Mouse (Mus musculus) myocyte (in vitro differentiated cells): ENCODE measurements at regions not wholly inside any gene's neighbourhood (a gene's known extent, or its start where the extent isn't known, plus 50 kb on each side); places are given as distances from the start of the nearest gene placed in this dataset.
A peak's percentile ranks its signal among the peaks of the same experiment; 100 is the strongest.

Source experiments
- H3K27me3 ChIP-seq: one replicate; pipeline ENCODE4 v1.6.1; 2011; ENCODE audit not compliant: control insufficient read depth, insufficient read depth, insufficient read length
- H3K36me3 ChIP-seq: one replicate; pipeline ENCODE4 v1.6.1; 2011; ENCODE audit not compliant: control insufficient read depth, insufficient read depth
- H3K4me2 ChIP-seq: one replicate; pipeline ENCODE4 v1.6.1; 2011; ENCODE audit warnings: low read depth, control low read depth
- H3K4me3 ChIP-seq: one replicate; pipeline ENCODE4 v1.5.1; 2011; ENCODE audit warnings: mild to moderate bottlenecking, control low read depth, moderate library complexity
- H3K79me2 ChIP-seq: one replicate; pipeline ENCODE4 v1.6.1; 2011; ENCODE audit not compliant: control insufficient read depth, insufficient read depth
- H3ac ChIP-seq: one replicate; pipeline ENCODE4 v1.6.1; 2011; ENCODE audit not compliant: control insufficient read depth, insufficient read length
- CEBPB ChIP-seq: IDR thresholded peaks from 2 replicates; pipeline ENCODE4 v1.6.1; 2011; ENCODE audit warnings: mild to moderate bottlenecking, moderate library complexity; ENCODE audit not compliant: poor library complexity, insufficient read depth, severe bottlenecking
- E2F4 ChIP-seq: IDR thresholded peaks from one replicate; pipeline ENCODE4 v1.6.1; 2011; ENCODE audit warnings: mild to moderate bottlenecking, control low read depth, moderate library complexity; ENCODE audit not compliant: insufficient read depth
- MAX ChIP-seq: IDR thresholded peaks from one replicate; pipeline ENCODE4 v1.6.1; 2011; ENCODE audit warnings: low read depth, mild to moderate bottlenecking, control low read depth
- MYOD1 ChIP-seq, 3 experiments: IDR thresholded peaks; one replicate each; pipeline ENCODE4 v1.6.1; 2011; ENCODE audit warnings: control low read depth in 2 of 3, low read depth in 2 of 3, mild to moderate bottlenecking in 2 of 3, moderate library complexity in 1 of 3; ENCODE audit not compliant: insufficient read length in 2 of 3, control insufficient read depth in 1 of 3
- MYOG ChIP-seq, 3 experiments: IDR thresholded peaks; one replicate each; pipeline ENCODE4 v1.6.1; 2011; ENCODE audit warnings: control low read depth in 2 of 3, low read depth in 2 of 3, mild to moderate bottlenecking in 2 of 3; ENCODE audit not compliant: insufficient read length in 2 of 3, control insufficient read depth in 1 of 3, insufficient read depth in 1 of 3
- POLR2A ChIP-seq: IDR thresholded peaks from one replicate; pipeline ENCODE4 v1.6.1; 2011; ENCODE audit warnings: low read depth, mild to moderate bottlenecking, control low read depth, moderate library complexity; ENCODE audit not compliant: insufficient read length
- POLR2AphosphoS2 ChIP-seq: IDR thresholded peaks from one replicate; pipeline ENCODE4 v1.6.1; 2011; ENCODE audit warnings: low read depth, control low read depth; ENCODE audit not compliant: insufficient read length
- REST ChIP-seq: IDR thresholded peaks from one replicate; pipeline ENCODE4 v1.6.1; 2011; ENCODE audit warnings: mild to moderate bottlenecking, control low read depth, moderate library complexity; ENCODE audit not compliant: insufficient read depth, insufficient read length
- SRF ChIP-seq: IDR thresholded peaks from one replicate; pipeline ENCODE4 v1.6.1; 2011; ENCODE audit warnings: low read depth; ENCODE audit not compliant: control insufficient read depth, insufficient read length
- TCF12 ChIP-seq: IDR thresholded peaks from one replicate; pipeline ENCODE4 v1.6.1; 2011; ENCODE audit warnings: mild to moderate bottlenecking, control low read depth; ENCODE audit not compliant: poor library complexity, insufficient read depth, severe bottlenecking
- TCF3 ChIP-seq: IDR thresholded peaks from one replicate; pipeline ENCODE4 v1.6.1; 2011; ENCODE audit warnings: low read depth, control low read depth; ENCODE audit not compliant: insufficient read length
- USF1 ChIP-seq: IDR thresholded peaks from one replicate; pipeline ENCODE4 v1.6.1; 2011; ENCODE audit warnings: low read depth, mild to moderate bottlenecking, control low read depth, moderate library complexity

DNA sequence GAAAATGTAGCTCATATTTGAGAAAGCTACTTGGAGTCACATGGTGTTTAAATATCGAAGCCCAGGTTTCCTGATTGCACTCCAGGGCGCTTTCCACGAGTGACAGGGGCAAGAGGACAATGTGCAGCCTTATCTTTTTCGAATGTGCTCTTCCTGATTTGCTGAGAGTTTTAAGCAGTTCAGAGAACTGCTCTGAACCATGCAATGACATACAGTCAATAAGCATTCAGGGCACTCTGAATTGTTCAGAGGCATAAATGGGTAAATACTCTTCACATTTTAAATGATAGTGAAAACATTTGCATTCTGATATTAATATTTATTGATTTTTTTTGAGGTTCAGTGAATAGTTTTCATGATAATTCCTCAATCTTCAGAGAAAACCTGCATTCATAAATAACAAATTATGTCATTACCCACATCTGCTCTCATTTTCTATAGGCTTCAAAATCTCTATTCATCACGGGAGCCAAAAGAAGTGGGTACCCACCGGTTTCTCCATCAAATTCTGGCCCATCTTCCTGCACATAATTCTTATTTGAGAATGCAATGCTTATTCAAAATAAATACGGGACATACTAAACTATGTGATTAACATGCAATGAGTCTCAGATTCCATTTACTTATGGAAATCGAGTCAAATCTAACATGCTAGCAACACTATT, 171.7 kb downstream of the Btg1 start:
- Histone ChIP-seq H3K79me2 (no peaks in the 10 kb centered on the region), H3K4me2 (no peak overlapping the region), H3K36me3 (no peaks in the 10 kb centered on the region), H3K27me3 (no peaks in the 10 kb centered on the region), H3K4me3 (no peak overlapping the region), H3ac (no peak overlapping the region)
- no peak for TF ChIP-seq USF1
- no peak for TF ChIP-seq MAX
- TF ChIP-seq REST, result no peak
- TF ChIP-seq TCF3, result no peak
- no peak for TF ChIP-seq SRF
- TF ChIP-seq E2F4, result no peak
- no peak for TF ChIP-seq POLR2A
- no peak for TF ChIP-seq CEBPB
- no peak for TF ChIP-seq MYOG (IDR thresholded peaks at IDR 0.05; ENCODE audit: control insufficient read depth in 1 of 3, insufficient read depth in 1 of 3, insufficient read length in 2 of 3, low read depth in 2 of 3)

DNA sequence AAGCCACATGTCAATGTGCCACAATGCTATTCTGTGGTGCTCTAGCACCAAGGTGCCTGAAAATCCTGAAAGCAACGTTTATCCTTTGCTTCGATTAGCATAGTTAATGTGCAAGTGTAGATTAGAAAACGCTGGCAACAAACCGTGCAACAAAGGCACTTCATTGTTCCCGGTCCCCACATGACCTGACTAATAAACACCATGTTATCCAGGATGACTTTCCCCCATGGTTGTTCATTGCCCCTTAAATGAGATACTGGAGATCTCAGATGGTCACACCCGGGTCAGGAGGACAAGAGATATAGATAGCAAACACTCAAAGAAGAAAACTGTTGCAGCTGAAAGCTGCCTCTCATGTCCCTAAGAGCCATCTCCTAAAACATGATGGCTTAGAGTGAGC, 180.3 kb downstream of the Btg1 start:
- no peak for TF ChIP-seq MAX
- TF ChIP-seq USF1, result no peak
- TF ChIP-seq POLR2A, result no peak
- TF ChIP-seq TCF12, result no peak
- no peak for TF ChIP-seq POLR2AphosphoS2
- no peak for TF ChIP-seq MYOD1 (IDR thresholded peaks at IDR 0.05; ENCODE audit: control insufficient read depth in 1 of 3, insufficient read length in 2 of 3, low read depth in 2 of 3)
- TF ChIP-seq TCF3, result no peak
- no peak for TF ChIP-seq REST
- TF ChIP-seq SRF, result no peak
- no peak for TF ChIP-seq CEBPB
- no peak for TF ChIP-seq E2F4
- no peak for TF ChIP-seq MYOG (IDR thresholded peaks at IDR 0.05; ENCODE audit: control insufficient read depth in 1 of 3, insufficient read depth in 1 of 3, insufficient read length in 2 of 3, low read depth in 2 of 3)
- Histone ChIP-seq H3K4me3 (no peak overlapping the region), H3K4me2 (no peak overlapping the region), H3K27me3 (no peaks in the 10 kb centered on the region), H3ac (no peak overlapping the region), H3K36me3 (no peaks in the 10 kb centered on the region), H3K79me2 (no peaks in the 10 kb centered on the region)

DNA sequence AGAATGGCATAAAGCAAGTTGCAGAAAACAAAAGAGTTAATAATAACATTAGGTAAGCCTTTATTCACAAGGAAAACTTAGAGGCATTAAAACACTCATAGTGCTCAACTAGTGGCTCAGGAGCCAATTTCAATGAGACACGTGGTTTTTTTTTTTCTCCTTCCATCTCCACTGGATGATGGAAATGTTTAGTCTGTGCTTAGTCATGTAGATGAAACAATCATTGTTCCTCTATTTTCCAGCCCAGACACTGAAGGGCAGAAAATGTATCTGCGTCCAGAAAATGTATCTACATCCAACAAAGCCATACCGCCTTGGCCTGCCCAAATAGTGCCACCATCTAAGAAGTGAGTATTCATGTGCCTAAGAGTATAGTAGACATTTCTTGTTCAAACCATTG, 184.0 kb downstream of the Btg1 start:
- no peaks in the 10 kb centered on the region for H3K27me3 ChIP-seq
- no peaks in the 10 kb centered on the region for H3K79me2 ChIP-seq
- no peak overlapping the region for H3K4me3 ChIP-seq

GRCm38 (mm10) chr10:96804030-96804784, 187.4 kb downstream of the Btg1 start:
- TF ChIP-seq SRF, result no peak
- no peak for TF ChIP-seq MAX
- no peak for TF ChIP-seq REST
- no peak for TF ChIP-seq POLR2A
- no peak for TF ChIP-seq TCF3
- TF ChIP-seq MYOD1 (IDR thresholded peaks at IDR 0.05; ENCODE audit: control insufficient read depth in 1 of 3, insufficient read length in 2 of 3, low read depth in 2 of 3), result no peak
- no peak for TF ChIP-seq USF1
- no peak for TF ChIP-seq E2F4
- TF ChIP-seq CEBPB, result no peak
- no peak for TF ChIP-seq POLR2AphosphoS2
- TF ChIP-seq MYOG (IDR thresholded peaks at IDR 0.05; ENCODE audit: control insufficient read depth in 1 of 3, insufficient read depth in 1 of 3, insufficient read length in 2 of 3, low read depth in 2 of 3), result no peak
- no peak for TF ChIP-seq TCF12
- no peaks in the 10 kb centered on the region for H3K36me3 ChIP-seq
- H3K4me3 ChIP-seq, result no peak overlapping the region
- H3ac ChIP-seq, result no peak overlapping the region
- H3K79me2 ChIP-seq, result no peaks in the 10 kb centered on the region
- peak overlapping the region; percentile 28 for H3K4me2 ChIP-seq
- H3K27me3 ChIP-seq, result no peaks in the 10 kb centered on the region

More for the DNA sequence above, 184.0 kb downstream of the Btg1 start:
- Histone ChIP-seq H3K36me3 (no peaks in the 10 kb centered on the region), H3ac (no peak overlapping the region), H3K4me2 (no peak overlapping the region)
- TF ChIP-seq REST (no peak), MYOD1 (IDR thresholded peaks at IDR 0.05; ENCODE audit: control insufficient read depth in 1 of 3, insufficient read length in 2 of 3, low read depth in 2 of 3) (no peak), SRF (no peak), MYOG (IDR thresholded peaks at IDR 0.05; ENCODE audit: control insufficient read depth in 1 of 3, insufficient read depth in 1 of 3, insufficient read length in 2 of 3, low read depth in 2 of 3) (no peak), USF1 (no peak), POLR2A (no peak), TCF3 (no peak), POLR2AphosphoS2 (no peak), CEBPB (no peak), TCF12 (no peak), E2F4 (no peak), MAX (no peak)
